ENCODE assay signal across 9 mouse cellular contexts in the genomic region with DNA sequence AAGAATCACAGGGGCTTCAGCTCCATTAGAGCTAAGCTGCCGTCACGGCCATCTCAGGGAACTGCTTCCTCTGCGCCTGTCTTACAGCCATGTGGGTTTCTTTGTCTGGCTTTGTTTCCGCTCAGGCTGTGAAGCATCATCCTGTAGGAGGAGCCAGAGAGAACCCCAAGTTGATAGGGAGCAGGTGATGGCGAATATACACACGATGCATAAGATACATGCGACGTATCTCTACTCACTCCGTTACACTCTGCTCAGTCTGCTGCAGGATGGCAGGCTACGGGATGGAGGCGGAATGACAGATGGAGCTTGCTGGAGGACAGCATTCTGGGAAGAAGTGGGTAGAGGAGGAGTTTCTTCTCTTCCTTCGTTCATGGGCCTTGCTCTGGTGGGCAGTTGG. TPM values are rescaled to one million over a fixed set of nuclear protein-coding genes. Genes with fewer than 3 reads are reported as not detected.
DNase-seq lines count a peak whose midpoint lies in the region; ATAC-seq and TF ChIP-seq lines count a peak whose summit lies in the region.
"Had no signal": no experiment of that assay in that cellular context is flagged by ENCODE, and none has a peak within 500 bp of the region (broad histone marks: within the 10 kb centered on the region; RNA-seq: fewer than 3 reads in every experiment).

No protein-coding gene starts in this region.

- H3K9me3 ChIP-seq in lung, embryonic 14.5 days (ENCODE audit: low read depth, low read length), result no peaks in the 10 kb centered on the region
- H3K9me3 ChIP-seq in midbrain, embryonic 16.5 days (replicated peaks; ENCODE audit: control insufficient read depth, low read length, poor library complexity, severe bottlenecking), result no peaks in the 10 kb centered on the region
- H3K9me3 ChIP-seq: lung, embryonic 15.5 days had no signal

- 69% methylated on average over 12 of the region's 12 CpGs for WGBS in lung, embryonic 14.5 days
- WGBS in lung, adult 2 months, result 79% methylated on average over 12 of the region's 12 CpGs
- 78% methylated on average over 12 of the region's 12 CpGs for WGBS in thymus, adult 2 months
- 77% methylated on average over 12 of the region's 12 CpGs for WGBS in midbrain, embryonic 16.5 days

- H3K27ac ChIP-seq in lung, embryonic 14.5 days (ENCODE audit: low read depth), result no peak overlapping the region
- no peak overlapping the region for H3K27ac ChIP-seq in cortical plate, adult 2 months (ENCODE audit: insufficient read depth, low read length)
- peak overlapping the region; percentile 67 for H3K27ac ChIP-seq in left cerebral cortex, adult 2 months
- H3K27ac ChIP-seq in thymus, adult 2 months (ENCODE audit: control insufficient read depth, insufficient read depth, low read length), result no peak overlapping the region
- H3K27ac ChIP-seq in midbrain, embryonic 16.5 days (ENCODE audit: low read length), result no peak overlapping the region
- H3K27ac ChIP-seq: lung, embryonic 15.5 days had no signal

- no peaks in the 10 kb centered on the region for H3K36me3 ChIP-seq in lung, embryonic 14.5 days (ENCODE audit: insufficient read depth)
- no peaks in the 10 kb centered on the region for H3K36me3 ChIP-seq in thymus, adult 2 months (ENCODE audit: control insufficient read depth, insufficient read depth, low read length)
- H3K36me3 ChIP-seq in midbrain, embryonic 16.5 days (ENCODE audit: control insufficient read depth, insufficient read depth, low read length), result no peaks in the 10 kb centered on the region
- H3K36me3 ChIP-seq: lung, embryonic 15.5 days had no signal

- intact Hi-C loops in left cerebral cortex, adult 2 months (cut with DNase I), result loop anchor here (1.0 kb wide), 1 partner anchor 78 kb away; no protein-coding TSS in a partner anchor

- TF ChIP-seq POLR2A in lung, adult 2 months (IDR thresholded peaks at IDR 0.05; ENCODE audit: borderline replicate concordance, extremely low read depth, low read depth, low read length), result no peak
- TF ChIP-seq POLR2A in cortical plate, adult 2 months (IDR thresholded peaks at IDR 0.05; ENCODE audit: extremely low read depth, insufficient read depth, low read length), result 0 out of 2 replicates have a peak, but pooled peaks have one; percentile 58
- no peak for TF ChIP-seq POLR2A in thymus, adult 2 months (IDR thresholded peaks at IDR 0.05; ENCODE audit: control insufficient read depth, extremely low read depth, insufficient read depth, low read length, poor library complexity)

- ATAC-seq in lung, embryonic 14.5 days (ENCODE audit: insufficient read depth), result no peak
- no peak for ATAC-seq in midbrain, embryonic 16.5 days

- no peak overlapping the region for H3K4me2 ChIP-seq in lung, embryonic 14.5 days
- no peak overlapping the region for H3K4me2 ChIP-seq in midbrain, embryonic 16.5 days (ENCODE audit: low read length)
- H3K4me2 ChIP-seq: lung, embryonic 15.5 days had no signal

- no peak for DNase-seq in lung, embryonic 14.5 days
- DNase-seq in lung, adult 2 months, result no peak
- peak; percentile 55 to 71 for DNase-seq in left cerebral cortex, adult 2 months (ENCODE audit: extremely low spot score in 1 of 2, low spot score in 2 of 2)
- peak; percentile 47 for DNase-seq in thymus, adult 2 months
- DNase-seq in spleen, adult 12 weeks (ENCODE audit: low spot score), result no peak
- no peak for DNase-seq in lung, postnatal 14 days

- no peak overlapping the region for H3K4me3 ChIP-seq in lung, embryonic 14.5 days (ENCODE audit: low read depth, low read length)
- no peak overlapping the region for H3K4me3 ChIP-seq in lung, adult 2 months (replicated peaks; ENCODE audit: extremely low read depth, low read depth, low read length)
- H3K4me3 ChIP-seq in cortical plate, adult 2 months (ENCODE audit: insufficient read depth, low read length), result no peak overlapping the region
- no peak overlapping the region for H3K4me3 ChIP-seq in left cerebral cortex, adult 2 months
- no peak overlapping the region for H3K4me3 ChIP-seq in thymus, adult 2 months (ENCODE audit: control insufficient read depth, insufficient read depth, low read length)
- H3K4me3 ChIP-seq in midbrain, embryonic 16.5 days (ENCODE audit: low read depth, low read length), result no peak overlapping the region
- H3K4me3 ChIP-seq: lung, embryonic 15.5 days had no signal

- H3K27me3 ChIP-seq in lung, embryonic 14.5 days (ENCODE audit: insufficient read depth, low read length), result no peaks in the 10 kb centered on the region
- no peaks in the 10 kb centered on the region for H3K27me3 ChIP-seq in thymus, adult 2 months (ENCODE audit: control insufficient read depth, insufficient read depth, low read length)
- H3K27me3 ChIP-seq in midbrain, embryonic 16.5 days (ENCODE audit: control insufficient read depth, insufficient read depth, low read depth, low read length), result no peaks in the 10 kb centered on the region
- H3K27me3 ChIP-seq: lung, embryonic 15.5 days had no signal

- 0 out of 2 replicates have a peak, but pooled peaks have one; percentile 20 for TF ChIP-seq CTCF in lung, embryonic 14.5 days (IDR thresholded peaks at IDR 0.05; ENCODE audit: low read depth)
- no peak for TF ChIP-seq CTCF in lung, adult 2 months (IDR thresholded peaks at IDR 0.05; ENCODE audit: insufficient read depth, low read length)
- TF ChIP-seq CTCF in cortical plate, adult 2 months (IDR thresholded peaks at IDR 0.05; ENCODE audit: extremely low read depth, insufficient read depth, low read length), result peak; percentile 32; the same call in 1 of the 2 replicates
- TF ChIP-seq CTCF in left cerebral cortex, adult 2 months (IDR thresholded peaks at IDR 0.05), result peak; percentile 40
- no peak for TF ChIP-seq CTCF in thymus, adult 2 months (IDR thresholded peaks at IDR 0.05; ENCODE audit: borderline replicate concordance, control insufficient read depth, extremely low read depth, insufficient read depth, low read length, poor library complexity)

- H3K9ac ChIP-seq in lung, embryonic 14.5 days, result no peak overlapping the region
- no peak overlapping the region for H3K9ac ChIP-seq in midbrain, embryonic 16.5 days (ENCODE audit: low read depth, low read length)
- H3K9ac ChIP-seq: lung, embryonic 15.5 days had no signal

- no peaks in the 10 kb centered on the region for H3K4me1 ChIP-seq in lung, embryonic 14.5 days (ENCODE audit: insufficient read depth)
- H3K4me1 ChIP-seq in lung, adult 2 months (ENCODE audit: control insufficient read depth, insufficient read depth, low read length), result no peaks in the 10 kb centered on the region; the same call in 1 of the 2 replicates
- H3K4me1 ChIP-seq in cortical plate, adult 2 months (ENCODE audit: control insufficient read depth, insufficient read depth, low read length), result peaks cover 6% of the 10 kb centered on the region; the same call in 1 of the 2 replicates
- H3K4me1 ChIP-seq in thymus, adult 2 months (replicated peaks; ENCODE audit: control insufficient read depth, insufficient read depth, low read length), result no peaks in the 10 kb centered on the region
- 0 out of 2 replicates have a peak, but pooled peaks cover 2% of the 10 kb centered on the region for H3K4me1 ChIP-seq in midbrain, embryonic 16.5 days (ENCODE audit: control insufficient read depth, insufficient read depth, low read length)
- H3K4me1 ChIP-seq: lung, embryonic 15.5 days had no signal

RNA-seq across cellular contexts. Expression of a gene that starts 37.9 kb away (rescaled TPM):
- polyA plus RNA-seq in lung, embryonic 14.5 days (2014; fragmentation: Nextera tagmentation; extraction: Ambion mirVana), result 417 and 428 TPM in 2 replicates
- 25.4 and 27.1 TPM in 2 replicates for polyA plus RNA-seq in lung, adult 2 months (2012; rRNA removed)
- polyA plus RNA-seq in cortical plate, adult 2 months (2012; rRNA removed), result 94.9 and 95.4 TPM in 2 replicates
- 100 to 1,000 TPM; 214 to 217 TPM for total RNA-seq in left cerebral cortex, adult 2 months (2021)
- polyA plus RNA-seq in thymus, adult 2 months (2012; rRNA removed), result 33.7 and 35.5 TPM in 2 replicates
- polyA plus RNA-seq in midbrain, embryonic 16.5 days (2015; fragmentation: Nextera tagmentation; extraction: Ambion mirVana), result 495 and 501 TPM in 2 replicates

Comparison
In these comparisons a context has a peak if more than half of its experiments do, and no peak if none do; other contexts are left out.
1. CTCF ChIP-seq: peak in lung, embryonic 14.5 days (single experiment), cortical plate, adult 2 months (single experiment) and left cerebral cortex, adult 2 months (single experiment); none in lung, adult 2 months (single experiment) and thymus, adult 2 months (single experiment).
2. DNase-seq: peak in left cerebral cortex, adult 2 months (2 of 2) and thymus, adult 2 months (single experiment); none in lung, embryonic 14.5 days (single experiment), lung, adult 2 months (single experiment), spleen, adult 12 weeks (single experiment) and lung, postnatal 14 days (single experiment).